Mouse (Mus musculus) heart, adult 2 months (tissue): ENCODE data around the gene Gm10912.

Source experiments
- CTCF ChIP-seq: fragments of 200-600 bp; IDR thresholded peaks from 2 replicates; pipeline ENCODE4 v1.8.1; 2022; ENCODE audit warnings: antibody characterized with exemption, mild to moderate bottlenecking, moderate library complexity
- POLR2A ChIP-seq: fragments of 200-500 bp; IDR thresholded peaks from 2 replicates; pipeline ENCODE4 v1.6.1; 2011; ENCODE audit warnings: mild to moderate bottlenecking, low read depth, low read length, control low read depth; ENCODE audit not compliant: insufficient read depth

GRCm38 (mm10) chr2:104023096-104023495, 42.5 kb upstream of the Gm10912 start:
- no peak for TF ChIP-seq CTCF
- no peak for TF ChIP-seq POLR2A
